Mouse (Mus musculus) MN1 (cell line): ENCODE measurements around the gene Mmp9.
A peak's percentile ranks its signal among the peaks of the same experiment; 100 is the strongest.

Source experiments
- DNase-seq: peaks from one replicate; pipeline ENCODE4 v3.0.0-alpha.2; 2016; ENCODE audit warnings: low spot score

Mmp9 gene

DNA sequence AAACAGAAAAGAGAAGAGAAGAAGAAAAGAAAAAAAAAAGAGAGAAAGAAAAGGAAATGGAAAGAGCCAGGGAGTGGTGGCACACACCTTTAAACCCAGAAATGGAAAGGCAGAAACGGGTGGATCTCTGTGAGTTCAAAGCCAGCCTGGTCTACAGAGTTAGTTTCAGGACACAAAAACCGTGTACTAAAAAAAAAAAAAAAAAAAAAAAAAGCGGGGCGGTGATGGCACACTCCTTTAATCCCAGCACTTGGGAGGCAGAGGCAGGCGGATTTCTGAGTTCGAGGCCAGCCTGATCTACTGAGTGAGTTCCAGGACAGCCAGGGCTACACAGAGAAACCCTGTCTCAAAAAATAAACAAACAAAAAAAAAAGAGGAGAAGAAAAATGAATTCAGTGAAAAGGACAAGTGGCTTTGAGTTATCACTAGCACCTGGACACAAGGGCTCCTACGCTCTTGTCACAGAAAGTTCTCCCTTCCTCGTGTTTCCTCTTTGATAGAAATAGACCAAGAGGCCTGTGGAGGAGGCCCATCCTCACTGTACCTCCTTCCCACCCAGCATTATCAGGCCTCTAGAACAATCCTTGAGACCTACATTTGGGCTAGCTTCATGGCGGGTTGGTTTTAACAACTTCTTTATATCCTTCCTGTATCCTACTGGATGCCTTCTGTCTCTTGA is 27.7 kb upstream of the Mmp9 start:
- no peak for DNase-seq

DNA sequence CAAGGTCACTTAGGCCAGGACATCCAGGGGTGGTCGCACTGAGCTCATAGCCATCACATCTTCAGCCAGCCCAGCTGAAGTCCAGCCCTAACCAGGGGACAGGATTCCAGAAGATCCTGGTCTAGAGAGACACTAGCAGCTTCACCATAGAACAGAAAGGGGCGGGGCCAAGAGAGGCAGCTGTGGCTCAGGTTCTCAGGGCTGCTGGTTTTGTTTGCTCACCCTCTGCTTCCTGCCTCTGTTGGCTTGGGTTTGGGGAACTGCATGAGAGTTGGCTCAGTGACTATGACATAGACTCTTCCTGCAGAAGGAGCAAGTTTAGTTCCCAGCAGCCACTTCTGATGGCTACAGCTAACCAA is 27.2 kb upstream of the Mmp9 start:
- peak; percentile 42 for DNase-seq

DNA sequence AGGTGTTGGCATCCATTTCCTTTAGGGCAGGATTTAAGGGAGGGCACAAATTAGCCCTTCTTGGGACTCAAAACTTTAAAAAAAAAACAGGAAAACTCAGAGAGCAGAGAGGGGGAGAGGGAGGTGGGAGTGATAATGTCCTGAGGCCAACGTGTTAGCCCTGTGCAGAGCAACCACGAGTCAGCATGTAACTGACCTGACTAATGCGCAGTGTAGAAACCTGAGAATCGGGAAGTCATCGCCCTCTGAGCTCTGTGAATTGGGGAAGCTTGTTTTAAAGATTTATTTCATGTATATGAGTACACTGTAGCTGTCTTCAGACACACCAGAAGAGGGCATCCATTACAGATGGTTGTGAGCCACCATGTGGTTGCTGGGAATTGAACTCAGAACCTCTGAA is 23.8 kb upstream of the Mmp9 start:
- DNase-seq = no peak

DNA sequence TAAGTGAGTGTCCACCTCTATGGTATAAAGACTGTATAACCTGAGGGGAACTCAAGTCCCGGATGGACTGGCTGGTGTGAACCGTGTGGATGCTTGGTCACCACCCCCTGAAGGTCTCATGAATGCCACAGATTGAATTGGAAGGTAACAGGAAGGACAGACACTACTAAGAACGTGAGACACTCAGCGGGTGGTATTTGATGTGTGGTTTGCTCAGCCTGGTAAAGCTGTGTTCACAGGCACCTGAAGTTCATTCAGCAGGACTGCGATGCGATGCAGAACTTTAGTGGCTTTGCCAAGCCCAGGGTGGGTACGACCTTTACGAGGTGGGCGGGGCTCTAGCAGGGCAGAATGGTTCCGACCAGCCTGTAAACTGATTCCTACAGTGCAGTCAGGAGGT is 23.2 kb upstream of the Mmp9 start:
- DNase-seq = no peak

DNA sequence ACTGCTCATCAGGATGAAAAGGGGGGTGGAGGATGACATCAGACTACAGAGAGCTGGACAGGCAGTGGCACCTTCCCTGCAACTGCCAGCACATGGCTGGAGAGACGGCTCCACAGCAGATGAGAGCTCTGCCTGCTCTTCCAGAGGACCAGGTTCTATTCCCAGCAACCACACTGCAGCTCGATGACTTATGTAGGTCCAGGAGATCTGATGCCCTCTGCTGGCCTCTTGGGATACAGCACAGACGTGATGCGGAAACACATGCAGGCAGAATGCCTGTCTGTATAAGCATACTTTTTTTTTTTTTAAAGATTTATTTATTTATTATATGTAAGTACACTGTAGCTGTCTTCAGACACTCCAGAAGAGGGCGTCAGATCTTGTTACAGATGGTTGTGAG is 22.3 kb upstream of the Mmp9 start:
- peak; percentile 53 for DNase-seq

DNA sequence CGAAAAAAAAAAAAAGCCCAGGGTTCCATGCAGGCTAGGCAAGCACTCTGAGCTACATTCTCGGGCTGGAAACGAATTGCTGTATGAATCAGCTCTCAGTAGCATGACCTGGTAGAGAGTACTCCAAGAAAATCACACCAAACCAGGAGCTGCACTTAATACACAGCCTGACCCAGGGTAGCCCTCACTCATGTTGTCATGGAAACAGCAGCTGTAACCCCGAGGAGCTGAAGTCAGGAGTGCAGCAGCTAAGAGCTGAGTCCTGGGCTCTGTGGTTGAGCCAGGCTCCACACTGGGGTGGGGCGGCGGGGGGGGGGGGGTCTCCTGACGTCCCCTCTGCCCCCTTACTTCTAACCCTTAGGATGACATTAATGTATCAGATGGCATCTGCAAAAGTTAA is 18.6 kb upstream of the Mmp9 start:
- peak; percentile 25 for DNase-seq

DNA sequence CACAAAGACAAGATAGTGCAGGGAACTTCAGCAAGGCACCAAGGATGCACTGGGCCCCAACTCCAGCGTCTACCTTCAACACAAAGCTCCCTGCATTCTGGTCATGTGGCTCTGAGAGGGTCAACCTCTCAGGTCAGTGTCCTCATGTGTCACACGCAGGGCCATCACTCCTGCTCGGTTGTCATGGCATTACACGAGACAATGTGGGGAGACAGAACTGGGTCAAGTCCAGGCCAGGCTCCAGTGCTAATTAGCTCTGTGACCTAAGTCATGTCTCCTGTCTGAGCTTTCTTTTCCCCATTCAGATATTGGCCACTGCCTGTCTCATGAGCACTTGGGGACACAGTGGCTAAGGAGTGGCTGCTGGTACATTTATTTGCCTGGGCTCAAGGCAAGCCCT is 17.3 kb upstream of the Mmp9 start:
- DNase-seq = no peak

DNA sequence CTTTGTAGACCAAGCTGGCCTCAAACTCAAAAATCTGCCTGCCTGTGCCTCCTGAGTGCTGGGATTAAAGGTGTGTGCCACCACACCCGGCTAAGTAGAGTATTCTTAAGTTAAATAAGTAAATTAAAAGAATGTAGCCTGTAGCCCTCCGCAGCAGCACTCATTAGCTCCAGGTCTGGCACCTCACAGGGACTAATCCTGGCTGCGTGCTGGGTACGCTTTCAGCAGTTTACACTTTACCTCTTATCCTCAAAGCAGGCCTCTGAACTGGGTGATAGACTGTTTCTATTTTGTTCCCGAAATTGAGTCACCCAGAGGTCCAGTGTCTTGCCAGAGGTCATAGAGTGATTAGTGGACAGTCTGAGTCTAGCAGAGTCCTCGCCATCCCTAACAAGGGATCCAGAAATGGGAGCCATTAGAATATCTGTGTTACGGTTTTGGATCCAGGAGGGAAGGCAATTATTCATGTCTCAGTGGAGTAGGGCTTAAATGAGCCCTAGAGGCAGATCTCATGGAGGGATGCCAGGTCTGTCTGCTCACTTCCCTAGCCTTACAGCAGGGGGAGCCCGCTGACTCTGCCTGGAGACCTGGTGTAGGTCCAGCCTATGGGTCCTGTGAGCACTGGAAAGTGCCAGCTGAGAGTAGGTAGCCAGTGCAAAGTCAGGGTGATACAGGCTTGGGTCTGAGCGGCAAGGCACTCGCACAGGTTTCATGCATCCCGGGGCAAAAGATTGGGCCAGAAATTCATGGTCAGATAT is 16.3 kb upstream of the Mmp9 start:
- DNase-seq = peak; percentile 90

DNA sequence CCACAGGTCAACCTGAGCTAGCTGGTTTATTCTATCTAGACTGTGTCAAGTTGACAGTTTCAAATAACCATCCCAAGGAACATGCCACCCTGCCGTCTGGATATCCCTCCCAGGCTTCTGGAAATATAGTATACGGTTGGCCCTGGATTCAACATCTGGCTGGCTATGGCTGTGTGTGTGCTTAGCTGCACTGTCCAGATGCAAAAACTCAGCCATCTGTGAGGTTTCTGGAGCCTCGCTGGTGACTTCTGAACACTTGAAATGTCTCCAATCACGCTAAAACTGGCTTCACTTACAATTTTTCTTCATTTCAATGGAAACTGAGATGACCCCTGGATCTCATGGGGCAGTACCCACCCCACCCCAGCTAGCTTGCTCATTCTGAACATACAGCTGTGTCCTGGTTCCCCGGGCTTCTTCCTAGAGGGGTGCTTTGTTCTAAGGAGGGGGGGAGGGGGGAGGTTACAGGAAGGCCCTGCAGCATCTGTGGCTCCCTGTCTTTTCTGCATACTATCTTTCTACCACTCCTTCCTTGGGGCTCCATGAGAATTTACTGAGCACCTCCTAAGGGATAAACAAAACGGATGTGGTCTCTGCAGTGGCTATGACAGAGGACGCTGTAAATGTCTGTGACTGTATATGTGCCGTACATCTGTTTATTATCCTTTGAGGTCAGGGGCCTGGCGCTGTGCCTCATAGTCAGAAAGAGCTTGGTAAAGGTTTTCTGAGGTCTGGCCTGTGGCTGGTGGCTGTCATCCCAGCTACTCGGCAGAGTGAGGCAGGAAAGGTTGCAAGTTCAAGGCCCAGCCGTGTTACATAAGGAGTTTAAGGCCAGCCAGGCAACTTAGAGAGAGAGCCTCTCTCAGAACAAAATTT is 9.6 kb upstream of the Mmp9 start:
- no peak for DNase-seq

DNA sequence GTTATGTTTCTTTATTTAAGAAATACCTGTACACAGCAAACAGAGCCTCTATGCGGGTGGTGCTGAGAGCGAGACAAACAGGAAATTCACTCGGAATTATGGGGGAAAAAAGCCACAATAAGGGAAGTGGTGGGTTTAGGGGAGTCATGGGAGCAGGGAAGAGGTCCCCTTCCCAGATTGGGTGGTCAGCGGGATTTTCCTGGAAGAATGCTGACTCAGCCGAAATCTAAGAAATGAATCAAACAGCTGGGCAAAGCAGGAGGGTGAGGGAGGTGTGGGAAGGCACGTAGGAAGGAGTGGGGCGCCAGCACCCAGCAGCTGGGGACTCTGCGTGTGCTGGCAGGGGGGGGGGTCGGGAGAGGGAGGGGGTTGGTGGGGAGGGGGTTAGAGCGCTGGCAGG is 7.0 kb upstream of the Mmp9 start:
- DNase-seq = no peak

DNA sequence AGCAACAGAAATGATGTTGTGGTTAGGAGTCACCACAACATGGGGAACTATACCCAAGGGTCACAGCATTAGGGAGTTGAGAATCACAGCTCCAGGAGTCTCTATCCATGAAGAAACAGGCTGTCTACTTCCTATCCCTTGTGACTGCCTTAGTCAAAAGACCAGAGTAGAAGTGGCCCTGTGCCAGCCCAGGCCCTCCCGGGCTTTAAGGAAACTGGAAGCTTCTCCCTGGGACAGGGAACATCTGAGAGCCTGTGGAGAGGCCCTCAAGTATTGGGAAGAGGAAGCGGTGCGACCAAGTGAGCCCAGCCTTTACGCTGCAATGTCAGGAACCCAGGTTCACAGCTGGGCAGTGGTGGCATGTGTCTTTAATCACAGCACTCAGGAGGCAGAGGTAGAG is 4.6 kb upstream of the Mmp9 start:
- DNase-seq = no peak

DNA sequence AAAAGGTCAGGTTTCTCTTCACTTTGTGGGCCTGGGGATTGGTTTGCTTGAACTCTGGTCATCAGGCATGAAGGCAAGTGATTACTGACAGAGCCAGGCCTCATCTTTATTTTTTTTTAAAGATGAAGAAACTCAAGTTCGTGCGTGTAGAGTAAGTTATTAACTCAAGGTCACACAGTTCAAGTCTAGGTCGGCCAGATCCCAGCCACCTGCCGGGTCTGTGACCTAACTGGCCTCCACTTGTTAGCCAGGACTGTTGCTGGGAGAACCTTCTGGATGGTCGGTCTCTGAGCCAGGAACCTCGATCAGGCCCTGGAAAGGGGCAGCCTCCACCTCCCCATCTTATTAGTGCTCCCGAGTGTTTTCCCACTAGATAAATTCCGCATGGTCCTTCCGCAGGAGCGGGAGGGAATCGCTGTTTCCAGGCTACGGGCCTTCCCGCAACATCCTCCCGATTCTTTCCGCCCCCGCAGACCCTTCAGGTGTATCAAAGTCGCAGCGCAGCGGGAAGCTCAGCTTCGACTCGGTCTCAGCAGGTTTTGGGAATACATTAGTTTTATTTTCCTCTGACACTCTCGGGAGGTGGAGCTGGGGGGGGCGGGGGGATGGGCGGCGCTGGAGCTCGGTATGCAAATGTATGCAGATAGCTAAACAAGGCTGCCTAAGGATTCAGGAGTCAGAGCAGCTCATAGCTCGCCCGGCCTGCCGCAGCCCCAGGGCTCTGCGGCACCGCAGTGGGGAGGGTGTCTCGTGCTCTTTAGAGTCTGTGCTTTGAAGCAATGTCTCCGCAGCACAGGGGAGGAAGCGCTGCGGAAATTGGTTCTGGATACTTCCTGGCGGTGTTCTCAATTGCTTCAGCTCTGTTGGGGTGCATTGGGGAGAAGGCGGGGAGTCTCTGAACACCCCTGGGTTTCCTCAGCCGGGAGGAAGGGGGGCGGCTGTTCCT is 2.2 kb upstream of the Mmp9 start:
- DNase-seq = peak; percentile 80

DNA sequence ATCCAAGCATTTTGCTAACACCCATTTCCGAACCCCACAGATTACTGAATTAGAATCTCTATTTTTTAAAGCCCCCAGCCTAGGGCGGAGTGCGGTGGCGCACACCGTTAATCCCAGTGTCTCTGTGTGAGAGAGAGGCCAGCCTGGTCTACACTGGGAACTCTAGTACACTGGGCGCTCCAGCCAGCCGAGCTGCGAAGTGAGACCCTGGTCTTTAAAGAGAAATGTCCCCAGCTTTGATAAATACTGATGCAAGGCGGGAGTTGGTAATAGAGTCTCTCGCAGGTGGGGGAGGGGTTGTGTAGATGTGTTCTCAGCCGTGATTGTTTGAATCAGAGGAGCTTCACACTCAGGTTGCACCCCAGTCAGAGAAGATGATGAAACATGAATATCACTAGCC is 1.5 kb upstream of the Mmp9 start:
- peak; percentile 11 for DNase-seq

DNA sequence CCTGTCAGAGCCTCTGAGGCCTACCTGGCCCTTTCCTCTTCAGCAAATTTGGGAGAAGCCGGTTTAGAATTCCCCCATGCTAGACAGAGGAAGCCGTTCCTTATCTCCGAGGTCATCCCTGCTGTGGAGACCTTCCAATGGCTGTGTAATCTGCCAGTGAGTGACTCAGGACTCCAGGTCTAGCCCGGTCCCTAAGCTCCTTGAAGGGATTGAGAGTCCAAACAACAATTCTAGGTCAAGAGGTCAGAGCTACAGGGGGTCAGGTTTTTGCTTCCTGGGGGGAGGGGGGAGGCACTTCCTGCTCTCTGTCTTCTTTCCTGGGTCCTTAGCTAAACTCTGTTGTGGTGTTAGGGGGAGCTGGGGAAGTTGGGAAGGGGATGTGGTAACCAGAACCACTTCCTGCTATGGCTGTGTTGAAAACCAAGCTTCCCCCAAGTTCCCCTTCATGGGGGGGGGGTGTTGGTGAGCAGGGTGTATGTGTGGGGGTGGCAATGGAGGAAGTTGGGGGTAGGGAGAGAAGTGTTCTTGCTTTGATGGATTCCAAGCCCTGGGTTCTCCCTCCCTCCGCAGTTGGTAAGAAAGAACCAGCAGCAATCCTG is 2.2 kb downstream of the Mmp9 start:
- DNase-seq = peak; percentile 22

DNA sequence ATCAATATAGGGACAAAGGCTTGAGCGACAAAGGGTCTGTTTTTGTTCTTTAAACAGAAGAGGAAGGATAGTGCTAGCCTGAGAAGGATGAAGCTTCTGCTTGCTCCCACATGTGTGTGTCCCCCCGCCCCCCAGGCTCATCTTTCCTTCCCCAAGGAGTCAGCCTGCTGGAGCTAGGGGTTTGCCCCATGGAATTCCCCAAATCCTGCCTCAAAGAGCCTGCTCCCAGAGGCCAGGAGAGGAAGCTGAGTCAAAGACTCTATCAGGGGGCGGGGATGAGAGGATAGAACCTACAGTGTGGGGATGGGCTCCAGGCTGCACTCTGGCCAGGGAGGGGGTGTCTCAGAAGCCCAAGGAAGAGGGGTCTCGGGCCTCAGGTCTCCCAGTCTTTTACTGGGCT is 6.9 kb downstream of the Mmp9 start:
- no peak for DNase-seq

DNA sequence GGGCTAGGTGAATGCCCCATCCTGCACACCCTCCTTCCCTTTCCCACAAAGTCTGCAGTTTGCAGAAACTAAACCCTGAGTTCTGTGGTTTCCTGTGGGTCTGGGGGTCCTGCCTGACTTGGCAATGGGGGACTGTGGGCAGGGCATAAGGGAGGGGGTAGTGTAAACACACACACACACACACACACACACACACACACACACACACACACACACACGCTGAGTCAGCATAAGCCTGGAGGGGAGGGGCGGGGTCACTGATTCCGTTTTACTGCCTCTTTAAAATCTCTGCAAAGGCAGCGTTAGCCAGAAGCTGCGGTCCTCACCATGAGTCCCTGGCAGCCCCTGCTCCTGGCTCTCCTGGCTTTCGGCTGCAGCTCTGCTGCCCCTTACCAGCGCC is 7.3 kb downstream of the Mmp9 start:
- no peak for DNase-seq

DNA sequence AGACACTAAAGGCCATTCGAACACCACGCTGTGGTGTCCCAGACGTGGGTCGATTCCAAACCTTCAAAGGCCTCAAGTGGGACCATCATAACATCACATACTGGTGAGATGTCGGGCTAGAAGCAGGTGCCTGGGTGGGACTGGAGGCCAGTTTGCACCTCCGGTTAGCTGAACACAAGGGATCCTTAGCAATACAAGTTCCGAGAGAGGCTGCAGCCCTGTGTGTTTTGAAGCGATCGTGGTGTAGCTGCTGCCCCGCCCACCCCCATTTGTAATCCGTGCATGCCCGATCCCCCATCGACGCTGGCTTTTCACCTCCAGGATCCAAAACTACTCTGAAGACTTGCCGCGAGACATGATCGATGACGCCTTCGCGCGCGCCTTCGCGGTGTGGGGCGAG is 8.4 kb downstream of the Mmp9 start:
- no peak for DNase-seq

DNA sequence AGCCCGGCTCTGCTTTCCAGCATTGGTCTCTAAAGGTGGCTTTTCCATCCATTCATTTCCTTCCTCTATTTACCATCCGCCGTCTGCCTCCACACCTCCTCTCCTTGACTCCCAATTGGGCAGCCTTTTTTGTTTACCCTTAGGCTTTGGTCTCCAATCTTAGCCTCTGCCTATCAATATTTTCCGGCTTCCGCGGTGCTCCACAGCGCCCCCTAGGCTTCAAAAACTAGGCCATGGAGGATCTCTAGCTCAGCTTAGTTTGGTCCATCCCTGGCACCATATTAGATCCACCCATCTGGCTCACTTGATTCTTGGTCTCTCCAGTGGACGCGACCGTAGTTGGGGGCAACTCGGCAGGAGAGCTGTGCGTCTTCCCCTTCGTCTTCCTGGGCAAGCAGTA is 9.9 kb downstream of the Mmp9 start:
- DNase-seq = no peak

DNA sequence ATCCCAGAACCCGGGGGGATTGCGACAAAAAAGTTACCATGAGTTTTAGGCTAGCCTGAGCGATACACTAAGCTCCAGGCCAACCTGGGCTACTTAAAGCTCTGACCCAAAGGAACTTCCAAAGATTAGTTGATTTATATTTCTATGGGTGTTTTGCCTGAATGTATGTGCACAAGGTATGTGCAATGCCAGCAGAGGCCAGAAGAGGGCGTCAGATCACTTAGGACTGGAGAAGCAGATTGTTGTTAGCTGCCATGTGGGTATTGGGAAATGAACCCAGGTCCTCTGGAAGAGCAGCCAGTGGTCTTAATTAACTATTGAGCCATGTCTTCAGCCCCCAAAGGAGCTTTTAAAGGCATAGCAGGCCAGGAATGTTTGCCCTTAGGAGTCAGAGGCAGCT is 11.2 kb downstream of the Mmp9 start:
- no peak for DNase-seq

DNA sequence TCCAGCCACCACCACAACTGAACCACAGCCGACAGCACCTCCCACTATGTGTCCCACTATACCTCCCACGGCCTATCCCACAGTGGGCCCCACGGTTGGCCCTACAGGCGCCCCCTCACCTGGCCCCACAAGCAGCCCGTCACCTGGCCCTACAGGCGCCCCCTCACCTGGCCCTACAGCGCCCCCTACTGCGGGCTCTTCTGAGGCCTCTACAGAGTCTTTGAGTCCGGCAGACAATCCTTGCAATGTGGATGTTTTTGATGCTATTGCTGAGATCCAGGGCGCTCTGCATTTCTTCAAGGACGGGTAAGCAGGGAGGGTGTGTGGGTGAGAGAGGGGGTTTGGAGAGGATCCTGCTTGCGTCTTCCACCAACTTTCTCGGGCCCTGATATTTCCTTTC is 11.9 kb downstream of the Mmp9 start:
- no peak for DNase-seq

DNA sequence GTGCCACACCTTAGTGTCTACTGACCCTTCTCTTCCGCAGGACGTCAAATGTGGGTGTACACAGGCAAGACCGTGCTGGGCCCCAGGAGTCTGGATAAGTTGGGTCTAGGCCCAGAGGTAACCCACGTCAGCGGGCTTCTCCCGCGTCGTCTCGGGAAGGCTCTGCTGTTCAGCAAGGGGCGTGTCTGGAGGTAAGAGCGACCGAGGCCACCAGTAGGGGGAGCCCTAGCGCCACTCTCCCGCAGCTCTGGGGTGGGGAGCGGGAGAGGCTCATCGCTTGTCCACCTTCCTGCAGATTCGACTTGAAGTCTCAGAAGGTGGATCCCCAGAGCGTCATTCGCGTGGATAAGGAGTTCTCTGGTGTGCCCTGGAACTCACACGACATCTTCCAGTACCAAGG is 12.6 kb downstream of the Mmp9 start:
- DNase-seq = peak; percentile 91

DNA sequence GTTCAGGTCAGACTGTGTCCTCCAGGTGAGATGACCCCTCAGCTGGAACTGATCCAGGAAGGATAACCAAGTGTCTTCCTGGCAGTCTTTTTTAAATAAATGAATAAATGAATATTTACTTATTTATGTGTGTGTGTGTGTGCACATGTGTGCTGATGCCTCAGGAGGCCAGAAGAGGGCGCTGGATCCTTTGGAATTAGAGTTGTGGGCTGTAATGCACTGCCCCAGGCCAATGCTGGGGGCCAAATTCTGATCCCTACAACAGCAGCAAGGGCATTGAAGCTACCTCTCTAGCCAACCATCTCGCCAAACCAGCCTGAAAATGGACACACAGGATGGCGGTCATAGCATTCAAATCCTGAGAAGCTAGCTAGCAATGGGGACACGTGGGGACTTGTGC is 15.1 kb downstream of the Mmp9 start:
- DNase-seq = no peak
